Mouse (Mus musculus) MEL (cell line): Measurements from ENCODE around the gene Pgs1. TPM values are rescaled to one million over a fixed set of nuclear protein-coding genes. Genes with fewer than 3 reads are reported as not detected.

Experiments
- DNase-seq: peaks from one replicate; pipeline ENCODE4 v3.0.0; 2011; ENCODE audit warnings: low read depth, low spot score
- H3K27ac ChIP-seq: 2 replicates; pipeline ENCODE4 v1.5.1; 2012; ENCODE audit warnings: low read depth, mild to moderate bottlenecking, control low read depth, low read length, moderate library complexity; ENCODE audit not compliant: control insufficient read depth
- H3K27me3 ChIP-seq, 2 experiments: fragments of 150-350 bp in 1 of 2; sonication (generic) in 1 of 2; 2 replicates each; pipeline ENCODE4 v1.6.1; 2012; ENCODE audit warnings: low read length in 2 of 2, mild to moderate bottlenecking in 2 of 2, improper control_type of control experiment in 1 of 2, moderate library complexity in 1 of 2; ENCODE audit not compliant: insufficient read depth in 2 of 2, control insufficient read depth in 1 of 2
- H3K36me3 ChIP-seq, 2 experiments: 2 replicates each; pipeline ENCODE4 v1.6.1; 2012 to 2014; ENCODE audit warnings: low read length in 2 of 2, improper control_type of control experiment in 1 of 2, inconsistent platforms in 1 of 2, mild to moderate bottlenecking in 1 of 2; ENCODE audit not compliant: insufficient read depth in 2 of 2, control insufficient read depth in 1 of 2
- H3K4me1 ChIP-seq, 2 experiments: fragments of 150-350 bp in 1 of 2; sonication (generic) in 1 of 2; 2 replicates each; pipeline ENCODE4 v1.6.1; 2012; ENCODE audit warnings: low read length in 2 of 2, improper control_type of control experiment in 1 of 2, mild to moderate bottlenecking in 1 of 2; ENCODE audit not compliant: insufficient read depth in 2 of 2, control insufficient read depth in 1 of 2
- H3K4me3 ChIP-seq, 2 experiments: fragments of 150-350 bp in 1 of 2; sonication (generic) in 1 of 2; 2 replicates each; pipeline ENCODE4 v1.5.1; 2012; ENCODE audit warnings: low read depth in 2 of 2, low read length in 2 of 2, mild to moderate bottlenecking in 2 of 2, moderate library complexity in 2 of 2, control low read depth in 1 of 2, improper control_type of control experiment in 1 of 2; ENCODE audit not compliant: control insufficient read depth in 1 of 2, insufficient read depth in 1 of 2
- H3K79me2 ChIP-seq: 2 replicates; pipeline ENCODE4 v1.6.1; 2012; ENCODE audit warnings: mild to moderate bottlenecking, low read length, moderate library complexity; ENCODE audit not compliant: control insufficient read depth, poor library complexity, insufficient read depth
- H3K9ac ChIP-seq: 2 replicates; pipeline ENCODE4 v1.6.1; 2012; ENCODE audit warnings: low read depth, mild to moderate bottlenecking, control low read depth, low read length, moderate library complexity; ENCODE audit not compliant: control insufficient read depth, poor library complexity, severe bottlenecking
- H3K9me3 ChIP-seq: fragments of 150-350 bp; sonication (generic); replicated peaks from 2 replicates; pipeline ENCODE4 v1.6.1; 2012; ENCODE audit warnings: mild to moderate bottlenecking, low read length, improper control_type of control experiment, moderate library complexity; ENCODE audit not compliant: insufficient read depth
- BHLHE40 ChIP-seq: IDR thresholded peaks from 2 replicates; pipeline ENCODE4 v1.6.1; 2012; ENCODE audit warnings: low read depth, mild to moderate bottlenecking, inconsistent platforms, low read length, improper control_type of control experiment, borderline replicate concordance
- CHD1 ChIP-seq: IDR thresholded peaks from 2 replicates; pipeline ENCODE4 v1.6.1; 2012; ENCODE audit warnings: low read depth, mild to moderate bottlenecking, inconsistent platforms, low read length, improper control_type of control experiment
- CHD2 ChIP-seq: IDR thresholded peaks from 2 replicates; pipeline ENCODE4 v1.6.1; 2011; ENCODE audit warnings: low read length, improper control_type of control experiment
- ELF1 ChIP-seq: IDR thresholded peaks from 2 replicates; pipeline ENCODE4 v1.6.1; 2014; ENCODE audit warnings: low read depth, mild to moderate bottlenecking, inconsistent platforms, low read length, improper control_type of control experiment, moderate library complexity
- EP300 ChIP-seq, 2 experiments: IDR thresholded peaks; 2 replicates each; pipeline ENCODE4 v1.6.1; 2011; ENCODE audit warnings: improper control_type of control experiment in 2 of 2, low read length in 2 of 2, low read depth in 1 of 2, mild to moderate bottlenecking in 1 of 2
- ETS1 ChIP-seq: IDR thresholded peaks from 2 replicates; pipeline ENCODE4 v1.6.1; 2012; ENCODE audit warnings: low read depth, mild to moderate bottlenecking, inconsistent platforms, low read length, improper control_type of control experiment, moderate library complexity
- GABPA ChIP-seq: IDR thresholded peaks from 2 replicates; pipeline ENCODE4 v1.6.1; 2012; ENCODE audit warnings: low read depth, mild to moderate bottlenecking, inconsistent platforms, low read length, improper control_type of control experiment, moderate library complexity
- HCFC1 ChIP-seq: IDR thresholded peaks from 2 replicates; pipeline ENCODE4 v1.6.1; 2012; ENCODE audit warnings: low read depth, mild to moderate bottlenecking, inconsistent platforms, low read length, improper control_type of control experiment, moderate library complexity
- MAFK ChIP-seq: IDR thresholded peaks from 2 replicates; pipeline ENCODE4 v1.6.1; 2011; ENCODE audit warnings: low read depth, mild to moderate bottlenecking, low read length, improper control_type of control experiment, borderline replicate concordance
- MAZ ChIP-seq: IDR thresholded peaks from 2 replicates; pipeline ENCODE4 v1.6.1; 2012; ENCODE audit warnings: low read depth, mild to moderate bottlenecking, inconsistent platforms, low read length, improper control_type of control experiment
- MYB ChIP-seq: IDR thresholded peaks from 2 replicates; pipeline ENCODE4 v1.6.1; 2011; ENCODE audit warnings: mild to moderate bottlenecking, low read depth, low read length, improper control_type of control experiment
- NELFE ChIP-seq: IDR thresholded peaks from 2 replicates; pipeline ENCODE4 v1.6.1; 2011; ENCODE audit warnings: low read depth, low read length, improper control_type of control experiment
- POLR2A ChIP-seq, 2 experiments: IDR thresholded peaks; 2 replicates each; pipeline ENCODE4 v1.6.1; 2011 to 2012; ENCODE audit warnings: low read length in 2 of 2, mild to moderate bottlenecking in 2 of 2, control low read depth in 1 of 2, improper control_type of control experiment in 1 of 2, low read depth in 1 of 2, moderate library complexity in 1 of 2; ENCODE audit not compliant: control insufficient read depth in 1 of 2, insufficient read depth in 1 of 2, poor library complexity in 1 of 2
- POLR2AphosphoS2 ChIP-seq: IDR thresholded peaks from 2 replicates; pipeline ENCODE4 v1.6.1; 2011; ENCODE audit warnings: low read length, improper control_type of control experiment
- POLR2AphosphoS5 ChIP-seq: IDR thresholded peaks from 2 replicates; pipeline ENCODE4 v1.6.1; 2012; ENCODE audit warnings: low read depth, borderline replicate concordance, mild to moderate bottlenecking, inconsistent platforms, low read length, moderate library complexity, mixed read lengths
- RAD21 ChIP-seq: IDR thresholded peaks from 2 replicates; pipeline ENCODE4 v1.6.1; 2011; ENCODE audit warnings: mild to moderate bottlenecking, low read depth, low read length, improper control_type of control experiment
- RCOR1 ChIP-seq: IDR thresholded peaks from 2 replicates; pipeline ENCODE4 v1.6.1; 2012; ENCODE audit warnings: low read depth, mild to moderate bottlenecking, inconsistent platforms, low read length, improper control_type of control experiment
- SIN3A ChIP-seq: IDR thresholded peaks from 2 replicates; pipeline ENCODE4 v1.6.1; 2012; ENCODE audit warnings: low read length, improper control_type of control experiment, inconsistent platforms
- SMC3 ChIP-seq: IDR thresholded peaks from 2 replicates; pipeline ENCODE4 v1.6.1; 2011; ENCODE audit warnings: low read depth, low read length, improper control_type of control experiment
- UBTF ChIP-seq: IDR thresholded peaks from 2 replicates; pipeline ENCODE4 v1.6.1; 2012; ENCODE audit warnings: low read depth, mild to moderate bottlenecking, inconsistent platforms, low read length, improper control_type of control experiment, moderate library complexity, borderline replicate concordance; ENCODE audit not compliant: insufficient read depth
- USF1 ChIP-seq: IDR thresholded peaks from 2 replicates; pipeline ENCODE4 v1.6.1; 2014; ENCODE audit warnings: low read depth, mild to moderate bottlenecking, inconsistent platforms, low read length, improper control_type of control experiment, moderate library complexity
- ZC3H11A ChIP-seq: IDR thresholded peaks from 2 replicates; pipeline ENCODE4 v1.6.1; 2012; ENCODE audit warnings: low read depth, mild to moderate bottlenecking, inconsistent platforms, low read length, improper control_type of control experiment
- ZKSCAN1 ChIP-seq: IDR thresholded peaks from 2 replicates; pipeline ENCODE4 v1.6.1; 2012; ENCODE audit warnings: low read depth, mild to moderate bottlenecking, inconsistent platforms, low read length, improper control_type of control experiment, moderate library complexity
- polyA plus RNA-seq, 2 experiments: library from polyadenylated mRNA; stranded (reverse) in 1 of 2; unstranded in 1 of 2; fragments of >175 nt in 1 of 2; fragments of >200 nt in 1 of 2; gene quantifications; 2 replicates each; pipeline versions ENCODE4 v1.2.1 to v1.2.4; 2012; ENCODE audit warnings: low replicate concordance in 2 of 2, low read depth in 1 of 2; ENCODE audit not compliant: insufficient read length in 2 of 2, insufficient read depth in 1 of 2, missing spikeins in 1 of 2
- total RNA-seq: library from RNA; depleted of rRNA; stranded (reverse); fragments of 300-350 nt; gene quantifications from 2 replicates; pipeline ENCODE4 v1.2.3, GENCODE M21; 2012

Gene Pgs1
- total and polyA plus RNA-seq, 3 experiments: 48.6 to 61.6 TPM; not detected in 1

DNA sequence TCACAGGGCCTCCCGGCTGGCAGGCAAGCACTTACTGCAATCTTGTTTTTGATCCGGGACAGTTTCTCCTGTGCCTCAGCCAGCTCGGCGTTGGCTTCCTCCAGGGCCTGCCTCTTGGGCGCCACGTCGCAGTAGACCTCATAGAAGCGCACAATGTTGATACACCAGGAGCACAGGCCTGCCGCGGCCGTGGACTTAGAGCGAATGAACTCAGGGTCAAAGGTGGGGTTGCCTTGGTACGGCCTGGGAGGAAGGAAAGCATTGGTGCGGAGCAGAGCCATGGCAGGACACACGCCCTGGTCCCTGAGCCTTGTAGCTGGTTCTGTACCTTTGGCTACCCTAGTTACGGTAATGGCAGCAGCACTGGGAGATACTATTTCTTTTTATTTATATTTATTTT, 64.1 kb downstream of the Pgs1 start:
- no peak for DNase-seq
- Histone ChIP-seq H3K27ac (no peak overlapping the region), H3K27me3 (no peaks in the 10 kb centered on the region), H3K4me3 (no peak overlapping the region), H3K9me3 (no peaks in the 10 kb centered on the region), H3K79me2 (no peaks in the 10 kb centered on the region), H3K36me3 (no peaks in the 10 kb centered on the region), H3K4me1 (no peaks in the 10 kb centered on the region), H3K9ac (no peak overlapping the region)
- no peak for TF ChIP-seq POLR2A (IDR thresholded peaks at IDR 0.05; ENCODE audit: control insufficient read depth in 1 of 2, insufficient read depth in 1 of 2, low read depth in 1 of 2, low read length in 2 of 2, poor library complexity in 1 of 2)
- no peak for TF ChIP-seq UBTF
- no peak for TF ChIP-seq ETS1
- no peak for TF ChIP-seq CHD1
- no peak for TF ChIP-seq RCOR1
- no peak for TF ChIP-seq SMC3
- TF ChIP-seq BHLHE40: no peak
- TF ChIP-seq ZKSCAN1: no peak
- TF ChIP-seq ELF1: no peak
- TF ChIP-seq RAD21: no peak
- TF ChIP-seq HCFC1: no peak
- no peak for TF ChIP-seq ZC3H11A
- no peak for TF ChIP-seq GABPA
- no peak for TF ChIP-seq EP300 (IDR thresholded peaks at IDR 0.05; ENCODE audit: low read depth in 1 of 2, low read length in 2 of 2)
- TF ChIP-seq NELFE: no peak
- TF ChIP-seq POLR2AphosphoS5: no peak

DNA sequence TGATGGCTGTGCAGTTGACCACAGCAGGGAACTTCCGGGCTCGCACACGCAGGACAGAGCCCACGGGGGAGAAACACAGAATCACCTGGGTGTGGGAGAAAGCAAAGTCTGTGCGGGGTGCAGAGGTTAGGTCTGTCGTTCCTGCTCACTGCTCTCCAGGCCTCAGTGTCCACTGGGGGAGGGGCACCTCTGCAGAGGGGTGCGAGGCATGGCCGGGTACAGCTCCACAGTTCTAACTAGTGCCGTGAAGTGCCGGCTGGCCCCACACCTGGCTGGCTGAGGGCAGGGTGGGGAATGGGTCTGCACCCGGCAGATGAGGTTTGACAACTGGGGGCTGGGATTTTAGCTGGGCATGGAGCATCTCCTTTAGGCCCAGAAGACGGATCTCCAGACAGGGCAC, 72.3 kb downstream of the Pgs1 start:
- H3K27ac ChIP-seq: no peak overlapping the region
- no peak for TF ChIP-seq POLR2A (IDR thresholded peaks at IDR 0.05; ENCODE audit: control insufficient read depth in 1 of 2, insufficient read depth in 1 of 2, low read depth in 1 of 2, low read length in 2 of 2, poor library complexity in 1 of 2)
- TF ChIP-seq MAFK: no peak
- no peak for TF ChIP-seq POLR2AphosphoS2
- no peak for TF ChIP-seq USF1
- TF ChIP-seq CHD2: no peak
- TF ChIP-seq ZC3H11A: no peak
- no peak for TF ChIP-seq ELF1
- TF ChIP-seq SIN3A: no peak
- no peak for TF ChIP-seq MAZ
- no peak for TF ChIP-seq MYB
- TF ChIP-seq, all 39 proteins: peak for 0
- Histone ChIP-seq H3K79me2 (no peaks in the 10 kb centered on the region), H3K9ac (no peak overlapping the region), H3K36me3 (no peaks in the 10 kb centered on the region), H3K27me3 (no peaks in the 10 kb centered on the region), H3K4me1 (no peaks in the 10 kb centered on the region), H3K9me3 (no peaks in the 10 kb centered on the region), H3K4me3 (no peak overlapping the region)
- DNase-seq: no peak
